Mouse (Mus musculus): ENCODE results near the gene Stard13.
A peak's percentile ranks its signal among the peaks of the same experiment; 100 is the strongest.

Stard13 gene

DNA sequence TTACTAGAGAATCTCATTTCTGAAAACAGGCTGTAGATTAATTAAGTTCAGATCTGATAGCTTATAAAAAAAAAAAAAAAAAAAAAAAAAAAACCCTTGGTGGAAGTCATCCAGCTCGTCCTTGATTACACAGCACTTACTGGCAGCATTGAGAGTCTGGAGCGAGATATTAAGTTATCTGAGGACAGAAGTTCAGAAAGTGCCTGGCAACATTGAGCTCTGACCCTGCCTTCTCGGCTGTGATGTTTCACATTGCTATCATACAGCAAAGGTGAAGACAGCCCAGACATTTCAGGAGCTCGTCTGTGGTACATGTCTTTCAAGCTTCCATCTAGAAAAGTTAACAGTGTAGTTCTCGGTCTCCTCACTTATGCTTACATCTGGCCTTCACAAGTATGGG is 95.7 kb downstream of the Stard13 start:
- DNase-seq: no peak

GRCm38 (mm10) chr5:151137311-151137710 is 96.3 kb downstream of the Stard13 start:
- no peak for DNase-seq

DNA sequence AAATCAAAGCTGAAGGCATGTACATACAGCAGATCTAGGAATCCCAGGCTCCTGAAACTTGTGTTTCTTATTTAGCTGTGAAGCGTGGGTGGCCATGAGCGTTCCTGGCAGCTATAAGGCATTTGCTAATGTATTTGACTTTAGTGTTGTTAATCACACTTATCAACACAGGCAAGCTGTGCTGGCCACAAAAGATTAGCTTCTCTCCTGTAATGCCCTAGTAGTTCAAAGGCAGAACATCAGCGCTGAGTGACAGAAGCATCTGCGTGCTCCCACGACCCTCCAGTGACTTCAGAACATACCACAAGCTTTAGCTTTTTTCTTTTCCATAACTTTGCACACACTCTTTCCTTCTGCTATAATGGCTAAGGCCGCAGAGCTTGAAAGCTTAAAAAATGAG is 97.7 kb downstream of the Stard13 start:
- DNase-seq: peak in 1 of 2 experiments; percentile 36

DNA sequence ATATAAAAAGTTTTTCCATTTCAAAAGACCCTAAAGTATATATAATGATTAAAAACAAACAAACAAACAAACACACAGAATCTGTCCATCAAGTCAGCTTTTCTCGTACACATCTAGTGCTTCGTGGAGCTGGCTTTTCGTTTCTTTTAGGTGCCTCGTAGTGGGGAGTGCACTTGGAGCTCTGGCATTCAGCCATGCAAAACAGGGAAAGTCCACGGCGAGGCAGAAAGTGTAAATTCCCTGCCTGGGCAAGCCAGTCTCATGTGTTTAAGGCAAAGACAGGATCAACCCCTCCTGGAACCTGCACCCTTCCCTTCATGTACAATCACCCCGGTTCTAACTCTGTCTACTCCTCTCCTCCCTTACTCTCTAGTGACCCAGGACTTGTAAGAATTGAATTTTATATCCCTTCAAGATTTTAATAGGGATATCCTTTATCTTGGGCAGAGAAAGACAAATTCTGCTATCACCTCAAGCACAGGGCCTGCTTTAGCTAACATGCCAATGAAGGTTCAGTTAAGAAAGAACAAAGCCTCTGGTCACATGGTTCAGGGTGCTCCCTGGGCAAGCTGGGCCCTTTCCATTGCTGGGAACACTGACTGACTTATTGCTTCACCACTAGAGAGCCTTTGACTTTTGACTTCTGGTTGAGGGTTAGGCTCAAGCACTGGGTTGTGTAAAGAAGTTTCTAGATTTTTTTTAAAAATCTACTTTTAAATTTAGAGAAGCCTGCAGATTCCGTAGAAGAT is 98.4 kb downstream of the Stard13 start:
- DNase-seq: no peak

DNA sequence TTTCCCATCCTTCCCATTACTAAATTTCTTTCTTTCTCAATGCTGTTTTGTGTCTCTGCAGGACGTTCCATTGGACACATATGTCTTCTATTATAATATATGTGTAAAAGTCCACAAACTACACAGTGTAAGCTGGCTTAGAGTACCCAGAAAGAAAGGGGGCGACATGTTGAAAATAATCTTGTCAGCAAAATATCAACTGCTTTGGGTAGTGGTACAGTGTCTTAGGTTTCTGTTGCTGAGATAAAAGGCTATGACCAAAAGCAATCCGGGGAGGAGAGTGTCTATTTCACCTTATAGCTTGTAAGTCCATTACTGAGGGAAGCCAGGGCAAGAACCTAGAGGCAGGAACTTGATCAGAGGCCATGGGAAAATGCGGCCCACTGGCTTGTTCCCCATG is 99.4 kb downstream of the Stard13 start:
- no peak for DNase-seq

- DNase-seq: no peak
These were observed 99.9 kb downstream of the Stard13 start for GRCm38 (mm10) chr5:151133744-151134143.

DNA sequence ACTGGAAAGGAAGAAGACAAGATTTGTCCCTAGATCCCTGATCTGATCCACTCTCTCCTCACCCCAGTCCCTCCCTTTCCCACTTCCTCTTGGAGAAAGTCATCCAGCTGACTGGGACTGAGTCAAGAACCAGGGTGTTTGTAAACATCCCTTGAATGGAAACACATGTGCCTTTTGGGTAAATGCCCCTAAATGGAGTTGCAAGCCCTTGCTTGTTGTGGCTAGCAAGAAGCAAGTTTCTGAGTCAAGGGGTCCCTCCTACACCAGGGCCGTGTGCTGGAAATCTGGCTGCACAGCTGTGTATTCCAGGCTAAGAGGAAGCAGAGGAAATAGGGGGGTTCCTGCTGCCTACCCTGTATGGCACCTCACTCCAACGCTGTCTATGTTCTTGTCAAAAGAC is 103.9 kb downstream of the Stard13 start:
- peak in 1 of 2 experiments; percentile 44 for DNase-seq

DNA sequence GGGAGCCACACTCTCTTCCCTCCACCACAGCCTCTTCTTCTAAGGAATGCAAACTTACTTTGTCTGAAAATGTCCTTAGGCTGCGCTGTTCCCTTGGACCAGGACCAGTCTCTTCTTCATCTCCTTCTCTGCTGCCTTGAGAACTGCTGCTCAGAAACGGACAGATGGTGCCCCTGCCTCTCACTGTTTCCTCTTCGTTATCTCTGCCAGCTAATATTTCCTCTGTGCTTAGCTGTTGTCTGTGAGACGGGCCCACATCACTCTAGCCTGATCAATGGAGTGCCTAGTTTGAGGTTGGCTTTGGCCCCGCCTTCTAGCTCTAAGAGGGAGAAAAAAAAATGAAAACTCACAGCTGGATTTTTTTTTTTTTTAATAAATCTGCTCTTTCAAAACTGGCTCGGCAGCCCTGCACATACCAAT is 106.3 kb downstream of the Stard13 start:
- DNase-seq: peak in 1 of 2 experiments; percentile 50

DNA sequence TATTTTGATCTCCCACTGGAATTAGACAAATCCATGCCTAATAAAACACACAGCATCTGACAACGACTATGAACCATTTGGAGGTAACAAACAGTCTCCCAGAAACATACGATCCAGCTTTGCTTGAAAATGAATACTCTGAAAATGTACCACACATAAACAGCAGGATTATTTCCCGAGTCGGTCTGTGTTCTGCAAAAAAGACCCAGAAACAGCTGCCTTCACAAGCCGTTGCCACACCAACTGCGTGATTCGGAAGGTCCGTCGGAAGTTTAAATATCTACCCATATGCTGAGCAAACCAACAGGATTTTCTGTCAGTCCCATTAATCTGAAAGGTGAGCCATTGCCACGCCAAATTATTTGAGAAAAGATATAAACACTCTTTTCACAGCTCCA is 107.0 kb downstream of the Stard13 start:
- DNase-seq: no peak

DNA sequence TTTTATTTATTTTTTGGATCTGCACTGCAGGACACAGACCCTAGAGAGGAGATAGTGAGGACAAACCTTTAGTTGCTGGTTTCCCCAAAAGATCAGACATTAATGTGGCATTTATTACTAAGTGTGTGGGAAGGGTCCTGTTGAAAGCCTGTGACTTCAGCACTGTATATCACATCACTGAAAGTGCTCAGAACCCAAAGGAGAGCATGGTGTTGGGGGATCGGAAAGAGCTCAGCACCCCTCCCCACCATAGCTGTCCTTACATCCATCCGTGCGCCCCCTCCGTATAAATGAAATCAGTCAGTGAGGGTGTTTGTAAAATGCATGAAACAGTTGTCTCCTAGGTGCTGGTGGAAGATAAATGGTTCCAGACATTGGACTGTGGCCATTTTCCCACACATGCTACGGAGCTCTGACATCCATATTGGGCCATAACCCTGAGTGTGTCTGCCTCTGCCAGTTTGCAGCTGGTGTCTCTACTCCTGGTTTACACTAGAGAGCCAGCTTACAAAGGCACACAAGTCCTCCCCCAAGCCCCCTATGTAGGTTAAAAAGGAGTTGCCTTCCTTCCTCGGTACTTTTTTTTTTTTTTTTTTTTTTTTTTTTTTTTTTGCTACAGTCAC is 107.5 kb downstream of the Stard13 start:
- peak; percentile 48 to 66 for DNase-seq

- no peak for DNase-seq
These were observed 115.8 kb downstream of the Stard13 start for GRCm38 (mm10) chr5:151117846-151118245.

GRCm38 (mm10) chr5:151116192-151116887 is 117.3 kb downstream of the Stard13 start:
- peak; percentile 47 to 61 for DNase-seq

DNA sequence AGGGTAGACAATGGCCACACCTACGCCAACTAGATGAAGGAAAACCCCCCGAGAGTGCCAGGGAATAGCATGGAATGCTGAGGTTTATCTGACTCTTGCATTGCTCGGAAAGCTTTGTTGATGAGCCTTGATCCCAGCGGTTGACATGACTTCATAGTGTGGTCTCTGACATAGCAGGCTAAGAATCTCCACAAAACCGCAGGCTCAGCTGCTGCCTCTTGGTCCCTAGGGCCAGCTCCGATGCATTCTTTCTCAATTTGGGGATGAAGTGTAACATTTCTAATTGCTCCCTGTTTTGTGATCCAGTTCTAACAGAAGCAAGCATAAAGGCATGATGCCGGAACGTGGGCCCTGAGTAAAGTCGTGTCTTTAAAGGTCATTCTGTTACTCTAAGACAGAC is 120.9 kb downstream of the Stard13 start:
- DNase-seq: no peak

DNA sequence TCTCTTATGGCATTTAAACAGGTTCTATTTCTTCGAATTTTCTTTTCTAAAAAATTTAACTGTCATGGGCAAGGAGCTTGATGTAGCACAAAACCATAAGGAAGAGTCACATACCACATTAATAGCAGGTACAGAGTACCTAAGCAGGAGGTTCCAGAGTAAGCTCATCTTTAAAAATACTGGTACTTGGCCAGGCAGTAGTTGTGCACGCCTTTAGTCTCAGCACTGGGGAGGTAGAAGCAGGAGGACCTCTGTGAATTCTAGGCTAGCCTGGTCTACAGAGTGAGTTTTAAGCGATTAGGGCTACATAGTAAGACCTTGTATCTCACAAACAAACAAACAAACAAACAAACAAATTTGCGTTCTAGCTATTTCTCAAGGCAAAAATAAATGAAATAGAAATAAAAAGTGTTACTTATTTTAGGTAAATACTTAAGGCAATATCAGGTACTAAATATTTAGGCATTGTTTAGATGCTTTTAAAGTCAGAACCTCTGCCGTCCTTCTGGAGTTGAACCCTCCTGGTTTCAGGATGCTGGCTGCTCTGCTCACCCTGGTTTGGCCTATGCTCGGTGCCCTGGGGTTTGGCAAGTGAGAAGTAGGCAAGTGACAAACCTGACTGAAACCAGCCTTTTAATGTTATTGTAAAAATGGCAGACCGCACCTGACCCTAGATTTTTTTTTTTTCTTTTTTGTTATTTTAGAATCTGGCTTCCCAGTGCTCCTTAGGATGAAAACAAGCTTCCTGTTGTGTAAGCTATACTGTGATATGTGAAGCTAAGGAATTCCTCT is 122.4 kb downstream of the Stard13 start:
- DNase-seq: no peak

- DNase-seq: peak; percentile 36 to 44
These were observed 123.2 kb downstream of the Stard13 start for GRCm38 (mm10) chr5:151110461-151110908.

DNA sequence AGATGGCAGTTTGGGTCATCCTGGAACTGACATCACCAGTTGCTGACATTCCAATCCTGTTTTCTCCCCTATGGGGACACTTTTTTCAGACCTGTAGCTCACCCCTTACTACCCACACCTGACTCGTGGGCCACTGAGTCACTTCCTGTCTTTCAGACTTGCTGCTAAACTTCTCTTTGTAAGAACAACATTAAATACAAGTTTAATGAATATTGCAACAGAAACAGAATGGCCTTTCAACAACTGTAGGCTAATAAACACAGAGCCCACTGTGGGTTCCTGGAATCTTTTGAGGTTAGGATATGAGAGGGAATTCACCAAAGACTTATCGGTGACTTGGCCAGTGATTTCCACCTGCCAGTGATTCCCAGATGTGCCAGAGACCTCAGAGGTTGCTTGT is 123.8 kb downstream of the Stard13 start:
- DNase-seq: no peak

GRCm38 (mm10) chr5:151108955-151109354 is 124.7 kb downstream of the Stard13 start:
- no peak for DNase-seq

DNA sequence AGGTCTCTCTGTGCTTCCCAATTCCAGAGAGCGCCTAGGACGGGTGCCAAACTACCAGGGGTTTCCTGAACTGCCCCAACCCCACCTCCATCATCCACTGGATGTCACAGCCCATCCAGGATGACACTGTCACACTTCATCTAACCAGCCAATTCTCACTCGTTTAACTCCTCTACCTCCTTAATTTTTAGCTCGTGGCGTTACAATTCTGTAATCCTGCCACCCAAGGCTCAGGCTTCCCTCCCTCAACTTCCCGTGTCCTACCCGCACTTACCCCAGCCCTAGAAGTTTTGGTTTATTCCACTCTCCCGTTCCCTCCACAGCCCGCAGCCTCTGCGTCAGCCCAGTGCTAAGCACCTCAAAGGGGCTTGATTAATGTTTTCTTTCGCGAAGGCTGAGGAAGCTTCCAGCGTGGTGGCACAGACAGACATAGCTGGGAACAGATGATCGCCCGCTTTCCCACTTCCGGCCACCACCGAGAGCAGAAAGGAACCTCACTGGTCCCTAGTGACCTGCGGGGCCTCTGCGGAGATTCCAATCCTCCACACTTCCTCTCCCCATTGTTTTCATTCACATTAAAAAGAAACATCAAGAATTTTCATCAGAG is 125.2 kb downstream of the Stard13 start:
- peak; percentile 29 to 43 for DNase-seq

- DNase-seq: no peak
These were observed 126.8 kb downstream of the Stard13 start for GRCm38 (mm10) chr5:151106841-151107240.

- no peak for DNase-seq
These were observed 128.3 kb downstream of the Stard13 start for GRCm38 (mm10) chr5:151105054-151105971.

- DNase-seq: peak; percentile 56 to 80
These were observed 129.1 kb downstream of the Stard13 start for GRCm38 (mm10) chr5:151104354-151105053.
